ENCODE assay signal across 8 mouse cellular contexts in the genomic region with DNA sequence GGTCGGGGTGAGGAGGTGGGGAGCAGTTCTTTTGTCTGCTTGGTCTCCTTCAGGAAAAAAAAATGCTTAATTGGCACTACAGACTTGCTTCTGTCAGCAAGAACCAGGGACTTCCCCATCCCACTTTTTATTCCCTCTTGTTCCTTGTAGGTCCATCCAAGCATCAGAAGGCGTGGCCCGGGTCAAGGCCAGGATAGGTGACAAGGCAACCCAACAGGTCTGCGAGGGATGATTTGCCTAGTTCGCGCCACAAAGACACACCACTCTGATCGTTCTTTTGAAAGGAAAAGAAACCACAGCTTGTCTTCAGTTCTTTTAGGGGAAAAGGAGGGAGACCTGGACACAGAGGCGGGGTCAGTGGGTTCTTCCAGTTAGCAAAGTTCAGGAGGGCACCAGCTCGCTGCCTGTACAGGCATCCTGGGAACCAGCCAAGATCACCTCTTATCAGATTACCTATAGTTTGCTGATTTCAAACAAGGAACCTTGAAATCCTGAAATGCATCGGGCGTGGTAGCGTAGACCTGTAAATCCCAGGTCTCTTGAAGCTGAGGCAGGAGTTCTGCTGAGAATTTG. TPM values are rescaled to one million over a fixed set of nuclear protein-coding genes. Genes with fewer than 3 reads are reported as not detected.
DNase-seq lines count a peak whose midpoint lies in the region; ATAC-seq and TF ChIP-seq lines count a peak whose summit lies in the region.

No protein-coding gene starts in this region.

- H3K27ac ChIP-seq in ES-Bruce4 (ENCODE audit: insufficient read depth, low read length) = peak overlapping the region; percentile 86
- no peak overlapping the region for H3K27ac ChIP-seq in hindbrain, embryonic 15.5 days (replicated peaks)
- H3K27ac ChIP-seq in liver, embryonic 16.5 days (ENCODE audit: low read length) = no peak overlapping the region

- no peaks in the 10 kb centered on the region; the same call in 1 of the 2 replicates for H3K36me3 ChIP-seq in ES-Bruce4 (ENCODE audit: control insufficient read depth, insufficient read depth, low read length, poor library complexity, severe bottlenecking)
- no peaks in the 10 kb centered on the region for H3K36me3 ChIP-seq in hindbrain, embryonic 15.5 days
- no peaks in the 10 kb centered on the region for H3K36me3 ChIP-seq in liver, embryonic 16.5 days (ENCODE audit: control insufficient read depth, insufficient read depth)

- TF ChIP-seq CTCF in ES-Bruce4 (IDR thresholded peaks at IDR 0.05; ENCODE audit: low read depth, low read length) = no peak

- peak overlapping the region; percentile 75 for H3K9ac ChIP-seq in ES-Bruce4 (ENCODE audit: low read depth, poor library complexity, severe bottlenecking)
- peak overlapping the region; percentile 41 for H3K9ac ChIP-seq in hindbrain, embryonic 15.5 days
- no peak overlapping the region for H3K9ac ChIP-seq in liver, embryonic 16.5 days (ENCODE audit: low read depth, low read length)

- H3K4me1 ChIP-seq in ES-Bruce4 (ENCODE audit: control insufficient read depth, insufficient read depth, low read length) = peaks cover 3% of the 10 kb centered on the region
- H3K4me1 ChIP-seq in hindbrain, embryonic 15.5 days (replicated peaks) = peaks cover 15% of the 10 kb centered on the region
- no peaks in the 10 kb centered on the region for H3K4me1 ChIP-seq in liver, embryonic 16.5 days (ENCODE audit: control insufficient read depth, low read depth, low read length)

- no peaks in the 10 kb centered on the region for H3K27me3 ChIP-seq in ES-Bruce4 (ENCODE audit: control insufficient read depth, insufficient read depth, low read length, poor library complexity, severe bottlenecking)
- H3K27me3 ChIP-seq in hindbrain, embryonic 15.5 days = peaks cover 24% of the 10 kb centered on the region
- peaks cover 24% of the 10 kb centered on the region for H3K27me3 ChIP-seq in liver, embryonic 16.5 days (ENCODE audit: control insufficient read depth, insufficient read depth, low read depth, low read length)

- no peak; the same call in 1 of the 2 replicates for ATAC-seq in hindbrain, embryonic 15.5 days (ENCODE audit: low FRiP score, low read depth)
- ATAC-seq in liver, embryonic 16.5 days (ENCODE audit: low read depth) = no peak

- no peak for TF ChIP-seq POLR2A in ES-Bruce4 (IDR thresholded peaks at IDR 0.05; ENCODE audit: insufficient read depth, low read length)

- peak overlapping the region; percentile 96 for H3K4me2 ChIP-seq in hindbrain, embryonic 15.5 days
- peak overlapping the region; percentile 73 for H3K4me2 ChIP-seq in liver, embryonic 16.5 days (ENCODE audit: low read depth, low read length)

- peak overlapping the region; percentile 79 for H3K4me3 ChIP-seq in ES-Bruce4 (ENCODE audit: low read depth, low read length)
- H3K4me3 ChIP-seq in hindbrain, embryonic 15.5 days = peak overlapping the region; percentile 74
- peak overlapping the region; percentile 54; the same call in 1 of the 2 replicates for H3K4me3 ChIP-seq in liver, embryonic 16.5 days (ENCODE audit: low read depth, low read length)

- 45% methylated on average over 12 of the region's 12 CpGs for WGBS in hindbrain, embryonic 15.5 days
- 28% methylated on average over 12 of the region's 12 CpGs for WGBS in liver, embryonic 16.5 days (ENCODE audit: insufficient replicate concordance)

- peak; percentile 73 for TF ChIP-seq EP300 in ES-Bruce4 (IDR thresholded peaks at IDR 0.05; ENCODE audit: insufficient read depth, low read depth, low read length)

- DNase-seq in embryo, embryonic 10.5 days (ENCODE audit: low spot score) = peak; percentile 15
- DNase-seq in embryo, embryonic 10 days (ENCODE audit: low spot score) = no peak
- no peak for DNase-seq in adrenal gland, adult (ENCODE audit: inconsistent age in 2 of 2, low spot score in 1 of 2)
- no peak for DNase-seq in Muller cell, postnatal 12 days (ENCODE audit: inconsistent ontology term)
- no peak for DNase-seq in layer of hippocampus, postnatal 25 days (ENCODE audit: extremely low spot score in 1 of 2, low spot score in 1 of 2)

- H3K9me3 ChIP-seq in ES-Bruce4 (replicated peaks; ENCODE audit: control insufficient read depth, insufficient read depth, low read length, poor library complexity, severe bottlenecking) = no peaks in the 10 kb centered on the region
- H3K9me3 ChIP-seq in hindbrain, embryonic 15.5 days = no peaks in the 10 kb centered on the region
- H3K9me3 ChIP-seq in liver, embryonic 16.5 days (replicated peaks; ENCODE audit: control insufficient read depth, low read length) = no peaks in the 10 kb centered on the region

RNA-seq across cellular contexts. Expression of a gene that starts 0.5 kb away (rescaled TPM):
- polyA plus RNA-seq in ES-Bruce4 (2011; ENCODE audit: insufficient read depth, insufficient read length, low read depth, missing spikeins) = 52.8 and 53.7 TPM in 2 replicates
- 16.7 and 18.0 TPM in 2 replicates for polyA plus RNA-seq in hindbrain, embryonic 15.5 days (2015; fragmentation: Nextera tagmentation; extraction: Ambion mirVana)
- polyA plus RNA-seq in liver, embryonic 16.5 days (2015; fragmentation: Nextera tagmentation; extraction: Ambion mirVana) = 0.30 and 0.32 TPM in 2 replicates
- 1 to 10 TPM; 3.7 to 5.2 TPM for total RNA-seq in layer of hippocampus, postnatal 25 days (2021)

Comparison
In these comparisons a context has a peak if more than half of its experiments do, and no peak if none do; other contexts are left out.
1. RNA of a gene that starts 0.5 kb away (polyA plus RNA-seq): 52.8 to 53.7 TPM in ES-Bruce4 and 16.7 to 18.0 TPM in hindbrain, embryonic 15.5 days; 0.30 to 0.32 TPM in liver, embryonic 16.5 days; every median in the first group is over 10 times any median in the second.
2. Peak in every context shown above with its lines, with median percentiles within 50 percentile points of each other: H3K4me3 ChIP-seq.